Mouse (Mus musculus) midbrain, postnatal 0 days (tissue): ENCODE measurements around the gene Setd7. TPM values are rescaled to one million over a fixed set of nuclear protein-coding genes. Genes with fewer than 3 reads are reported as not detected.
A peak's percentile ranks its signal among the peaks of the same experiment; 100 is the strongest.

Source experiments
- ATAC-seq: fragments of 200-750 bp; cut with Nextera tagmentation; 2 replicates; pipeline ENCODE4 v1.8.0; 2017; ENCODE audit warnings: moderate number of reproducible peaks, mild to moderate bottlenecking, moderate TSS enrichment, moderate library complexity; ENCODE audit not compliant: low FRiP score
- DNase-seq: peaks from one replicate; pipeline ENCODE4 v3.0.0-alpha.2; 2015; ENCODE audit warnings: low spot score
- H3K27ac ChIP-seq: fragments of 300-500 bp; sonication (generic); 2 replicates; pipeline ENCODE4 v1.5.1; 2014; ENCODE audit warnings: low read depth, mild to moderate bottlenecking, low read length, mixed read lengths
- H3K27me3 ChIP-seq: fragments of 300-500 bp; sonication (generic); 2 replicates; pipeline ENCODE4 v1.6.1; 2014; ENCODE audit warnings: low read length, control low read depth, mixed read lengths; ENCODE audit not compliant: insufficient read depth
- H3K36me3 ChIP-seq: fragments of 300-500 bp; sonication (generic); 2 replicates; pipeline ENCODE4 v1.6.1; 2014; ENCODE audit warnings: low read length, control low read depth, mixed read lengths; ENCODE audit not compliant: insufficient read depth
- H3K4me1 ChIP-seq: fragments of 300-500 bp; sonication (generic); 2 replicates; pipeline ENCODE4 v1.6.1; 2014; ENCODE audit warnings: mild to moderate bottlenecking, control low read depth, antibody characterized with exemption, low read length, mixed read lengths; ENCODE audit not compliant: insufficient read depth
- H3K4me2 ChIP-seq: fragments of 300-500 bp; sonication (generic); 2 replicates; pipeline ENCODE4 v1.6.1; 2014; ENCODE audit warnings: low read depth, mild to moderate bottlenecking, low read length, mixed read lengths; ENCODE audit not compliant: poor library complexity, severe bottlenecking
- H3K4me3 ChIP-seq: fragments of 300-500 bp; sonication (generic); 2 replicates; pipeline ENCODE4 v1.5.1; 2014; ENCODE audit warnings: low read depth, mild to moderate bottlenecking, low read length, moderate library complexity
- H3K9ac ChIP-seq: fragments of 300-500 bp; sonication (generic); replicated peaks from 2 replicates; pipeline ENCODE4 v1.6.1; 2014; ENCODE audit warnings: mild to moderate bottlenecking, low read length, moderate library complexity, mixed read lengths; ENCODE audit not compliant: poor library complexity, severe bottlenecking
- H3K9me3 ChIP-seq: fragments of 300-500 bp; sonication (generic); 2 replicates; pipeline ENCODE4 v1.6.1; 2016; ENCODE audit warnings: low read length, control low read depth
- CTCF ChIP-seq: IDR thresholded peaks from 2 replicates; pipeline ENCODE4 v1.5.1; 2016; ENCODE audit warnings: antibody characterized with exemption, mild to moderate bottlenecking
- WGBS: fragments of 180-500 bp; shearing (Covaris S2); extraction: QIAGEN DNeasy Blood & Tissue Kit; methylation state at CpG from one replicate; pipeline ENCODE4 v1.1.7; 2014; 5-methylcytosine and 5-hydroxymethylcytosine counted together
- polyA plus RNA-seq: library from polyadenylated mRNA; unstranded; fragments of >200 nt; fragmentation: Nextera tagmentation; extraction: Ambion mirVana; gene quantifications from 2 replicates; pipeline ENCODE4 v1.2.1, GENCODE M21; 2015
- total RNA-seq: library from RNA; depleted of rRNA; stranded (reverse); fragments of >200 nt; gene quantifications from 2 replicates; pipeline ENCODE4 v1.2.3, GENCODE M21; 2014

Setd7 gene
- total and polyA plus RNA-seq, 2 experiments from 2014 or later: 2.7 to 11.7 TPM

GRCm38 (mm10) chr3:51490088-51490753 lies 70.5 kb downstream of the Setd7 start:
- ATAC-seq (no peak), DNase-seq (peak; percentile 39)
- Histone ChIP-seq H3K27me3 (no peaks in the 10 kb centered on the region), H3K4me2 (no peak overlapping the region), H3K27ac (peak overlapping the region; percentile 32; the same call in 1 of the 2 replicates), H3K9ac (no peak overlapping the region), H3K9me3 (no peaks in the 10 kb centered on the region), H3K4me3 (no peak overlapping the region), H3K36me3 (peaks cover 15% of the 10 kb centered on the region), H3K4me1 (peaks cover 8% of the 10 kb centered on the region)
- TF ChIP-seq CTCF: no peak
- 82% methylated on average over 7 of the region's 7 CpGs for WGBS

- no peak overlapping the region for H3K4me2 ChIP-seq
- no peak overlapping the region for H3K9ac ChIP-seq
- H3K4me1 ChIP-seq: peaks cover 9% of the 10 kb centered on the region
- no peaks in the 10 kb centered on the region for H3K9me3 ChIP-seq
- H3K36me3 ChIP-seq: no peaks in the 10 kb centered on the region
- H3K27ac ChIP-seq: no peak overlapping the region
- no peak overlapping the region for H3K4me3 ChIP-seq
- 78% methylated on average over 4 of the region's 4 CpGs for WGBS
- ATAC-seq: no peak
- no peak for TF ChIP-seq CTCF
- peak; percentile 48 for DNase-seq
- H3K27me3 ChIP-seq: no peaks in the 10 kb centered on the region
Measured at GRCm38 (mm10) chr3:51486491-51487195, 74.0 kb downstream of the Setd7 start.

- no peak for TF ChIP-seq CTCF
- Histone ChIP-seq H3K27me3 (no peaks in the 10 kb centered on the region), H3K36me3 (no peaks in the 10 kb centered on the region), H3K27ac (no peak overlapping the region), H3K4me3 (peak overlapping the region; percentile 70), H3K4me1 (peaks cover 9% of the 10 kb centered on the region), H3K9me3 (no peaks in the 10 kb centered on the region), H3K9ac (peak overlapping the region; percentile 82; the same call in 1 of the 2 replicates), H3K4me2 (peak overlapping the region; percentile 75)
- DNase-seq: no peak
- 87% methylated on average over 4 of the region's 4 CpGs for WGBS
- ATAC-seq: no peak
Measured at GRCm38 (mm10) chr3:51485347-51485746, 75.3 kb downstream of the Setd7 start.

GRCm38 (mm10) chr3:51484370-51484769 lies 76.3 kb downstream of the Setd7 start:
- Histone ChIP-seq H3K4me1 (peaks cover 9% of the 10 kb centered on the region), H3K9ac (peak overlapping the region; percentile 82), H3K9me3 (no peaks in the 10 kb centered on the region), H3K36me3 (no peaks in the 10 kb centered on the region), H3K4me2 (peak overlapping the region; percentile 75), H3K27me3 (no peaks in the 10 kb centered on the region), H3K4me3 (peak overlapping the region; percentile 70), H3K27ac (peak overlapping the region; percentile 86; the same call in 1 of the 2 replicates)
- DNase-seq: no peak
- ATAC-seq: peak; percentile 42
- WGBS: under 1% methylated on average over 32 of the region's 33 CpGs
- TF ChIP-seq CTCF: no peak

GRCm38 (mm10) chr3:51483741-51484359 lies 76.8 kb downstream of the Setd7 start, which contains the start of gene Rab33b:
TSS of gene Rab33b (plus strand) at chr3:51483920.
- DNase-seq (peak; percentile 97), ATAC-seq (peak; percentile 97)
- Histone ChIP-seq H3K4me1 (peaks cover 9% of the 10 kb centered on the region), H3K27me3 (no peaks in the 10 kb centered on the region), H3K4me3 (peak within 1 kb of the TSS; percentile 70), H3K4me2 (peak within 1 kb of the TSS; percentile 75), H3K27ac (peak within 1 kb of the TSS; percentile 86), H3K9me3 (no peaks in the 10 kb centered on the region), H3K9ac (peak within 1 kb of the TSS; percentile 82), H3K36me3 (no peaks in the 10 kb centered on the region)
- WGBS: under 1% methylated on average over 62 of the region's 70 CpGs
- TF ChIP-seq CTCF: peak; percentile 45
